Mouse (Mus musculus) B cell, adult 2 months (primary cell): Measurements from ENCODE around the gene Fhit.

ENCODE experiments used
- DNase-seq, 2 experiments: peaks; one replicate each; pipeline ENCODE4 v3.0.0; 2022

Fhit gene

DNA sequence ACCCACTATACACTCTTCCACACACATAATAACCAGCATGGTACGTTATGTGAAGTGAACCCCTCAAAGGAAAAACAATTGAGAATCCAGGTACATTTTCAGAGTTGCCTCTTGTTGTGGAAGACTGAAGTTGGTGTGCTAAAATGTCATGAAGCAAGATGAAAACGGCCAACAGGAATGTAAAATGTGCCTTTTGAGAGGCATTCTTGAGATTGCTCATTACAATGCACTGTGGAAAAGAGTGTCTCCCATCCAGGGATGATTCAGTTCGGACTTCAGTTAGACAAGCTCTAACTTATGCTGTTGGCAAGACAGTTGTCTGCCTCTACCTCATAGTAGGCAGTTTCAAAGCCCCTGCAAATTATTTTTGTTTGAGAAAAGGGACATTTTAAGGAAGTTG, 676.0 kb downstream of the Fhit start:
- no peak for DNase-seq

DNA sequence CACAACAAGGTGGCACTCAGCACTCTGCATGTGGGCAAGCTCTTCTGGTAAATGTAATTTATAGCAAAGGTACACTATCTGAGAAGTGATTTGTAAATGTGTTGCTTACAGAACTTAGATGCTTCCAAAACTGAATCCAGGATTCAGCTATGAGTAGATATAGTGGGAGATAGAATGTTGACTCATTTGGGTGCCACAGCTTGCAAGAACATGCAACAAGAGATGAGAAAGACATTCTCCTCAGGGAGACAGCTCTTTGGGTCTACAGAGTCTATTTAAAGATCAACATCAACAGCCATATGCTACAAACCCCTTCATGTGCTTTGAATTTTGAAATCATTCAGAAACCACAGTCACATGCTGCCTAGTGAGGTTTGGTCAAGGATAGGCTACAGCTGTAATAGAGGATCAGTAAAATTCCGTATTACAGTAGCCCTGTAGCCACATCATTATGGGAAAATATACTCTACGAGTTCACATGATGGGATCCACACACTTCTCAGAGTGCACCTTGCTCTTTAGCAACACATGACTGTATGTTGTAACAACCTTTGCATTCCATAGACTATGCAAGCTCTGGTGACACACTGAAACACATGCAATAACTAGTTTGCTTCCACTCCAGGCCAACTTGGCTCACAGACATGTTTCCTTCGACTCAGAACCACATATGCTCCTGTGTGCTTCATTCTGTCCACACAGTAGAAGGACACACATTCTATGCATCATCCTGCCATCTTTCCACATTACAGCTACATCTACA, 678.8 kb downstream of the Fhit start:
- no peak for DNase-seq

DNA sequence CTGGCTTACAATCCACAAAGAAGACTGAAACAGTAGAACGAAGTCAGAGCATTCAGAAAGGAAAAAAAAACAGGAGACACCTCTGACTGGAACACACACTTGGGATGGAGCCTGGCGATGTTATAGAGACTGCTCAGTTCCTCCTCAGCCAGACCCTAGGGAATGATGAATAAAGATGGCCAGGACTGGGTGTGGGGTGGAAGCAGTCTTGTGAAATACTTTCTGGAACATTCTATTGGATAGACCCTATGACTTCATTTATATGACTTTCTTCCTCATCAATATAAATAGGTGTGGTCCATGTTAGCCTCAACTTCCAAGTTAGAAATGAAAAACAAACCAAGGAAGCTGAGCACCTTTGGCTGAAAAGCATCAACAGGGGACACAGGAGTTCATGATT, 680.5 kb downstream of the Fhit start:
- no peak for DNase-seq

DNA sequence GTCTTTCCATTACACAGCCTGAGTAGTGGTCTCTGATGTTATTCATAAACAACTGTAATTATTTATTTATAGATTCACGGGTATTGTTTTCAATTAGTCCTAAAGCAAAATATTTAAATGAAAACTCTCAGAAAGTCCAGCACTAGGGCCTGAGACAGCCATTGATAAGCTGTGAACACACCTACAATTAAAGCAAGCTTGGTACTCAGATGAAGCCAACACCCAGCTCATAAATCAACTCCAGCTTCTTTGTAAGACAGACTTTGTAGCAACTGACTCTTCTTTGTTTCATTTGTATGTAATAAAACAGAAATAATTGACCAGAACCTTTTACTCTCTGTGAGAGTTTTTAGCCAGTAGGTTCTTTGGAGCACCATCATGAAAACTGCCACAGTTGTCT, 681.2 kb downstream of the Fhit start:
- DNase-seq: no peak

DNA sequence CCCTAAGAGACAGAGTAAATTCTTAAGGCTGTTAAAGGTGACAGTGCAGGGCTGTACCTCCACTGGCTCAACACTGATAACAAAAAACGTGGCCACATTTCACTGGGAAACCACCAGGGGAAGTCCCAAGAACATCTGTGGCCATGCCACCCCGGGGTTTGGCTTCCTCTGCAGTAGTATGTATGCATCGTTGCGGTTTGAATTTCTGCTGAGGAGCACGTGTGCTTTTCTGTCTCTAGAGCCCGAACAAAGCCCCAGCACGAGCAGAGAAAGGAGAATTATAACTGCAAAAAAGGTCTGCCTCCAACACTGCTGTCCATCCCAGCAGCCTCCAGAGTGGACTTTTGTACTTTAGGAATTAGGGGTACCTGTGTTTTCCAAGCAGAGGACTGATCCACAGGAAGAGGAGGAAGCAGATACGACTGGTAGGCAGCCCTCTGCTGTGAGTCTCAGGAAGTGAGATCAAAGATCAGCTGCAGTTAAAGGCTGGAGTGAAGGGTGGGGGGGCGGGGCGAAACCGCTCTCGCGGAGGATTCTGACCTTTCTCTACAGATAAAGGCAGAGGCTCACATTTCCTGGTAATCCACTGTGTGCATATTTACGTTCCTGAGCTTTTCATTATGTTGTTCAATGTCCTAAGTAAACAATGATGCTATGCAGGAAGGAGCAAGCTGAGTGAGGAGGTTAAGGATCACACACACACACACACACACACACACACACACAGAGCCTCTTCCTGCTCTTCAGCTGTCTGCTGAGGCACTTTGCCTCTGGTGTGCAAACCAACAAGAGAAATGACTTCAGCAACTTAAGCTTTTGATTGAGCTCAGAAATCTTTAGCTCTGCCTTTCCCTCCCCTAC, 708.6 kb downstream of the Fhit start:
- DNase-seq: peak; percentile 85 to 92

DNA sequence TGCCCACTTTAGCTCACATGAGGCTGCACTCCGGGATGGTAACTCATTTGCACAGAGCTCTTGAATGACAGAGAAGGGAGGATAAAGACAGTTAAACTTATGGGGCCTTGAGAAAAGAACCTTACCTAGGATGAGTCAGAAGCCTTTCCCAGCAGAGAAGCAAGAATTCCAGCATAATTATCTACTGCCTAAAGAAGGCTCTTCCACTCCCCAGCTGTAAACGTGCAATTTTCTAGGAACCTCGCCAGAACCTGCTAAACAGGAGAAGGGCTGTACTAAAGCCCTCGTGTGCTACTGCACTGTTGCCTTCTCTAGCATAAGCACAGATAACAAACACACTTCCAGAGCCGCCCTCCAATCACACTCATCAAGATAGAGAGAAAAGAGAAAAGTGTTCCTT, 709.6 kb downstream of the Fhit start:
- no peak for DNase-seq

DNA sequence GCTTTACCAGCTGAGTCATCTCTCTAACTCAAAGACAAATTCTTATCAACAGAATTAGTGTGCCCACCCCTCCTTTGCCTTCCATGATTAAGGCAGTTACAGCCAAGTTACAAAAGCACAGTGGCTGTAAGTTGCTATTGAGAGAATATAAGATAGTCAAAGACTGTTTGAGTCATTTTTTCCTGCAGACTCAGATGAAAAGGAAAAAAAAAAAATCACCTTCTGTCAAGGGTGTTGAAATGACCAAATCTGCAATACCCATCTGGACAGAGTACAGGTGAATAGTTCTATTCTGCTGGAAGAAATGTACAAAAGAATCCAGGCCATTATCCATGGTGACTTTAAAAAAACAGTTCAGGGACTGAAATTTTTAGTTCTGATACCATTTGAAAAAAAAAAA, 716.5 kb downstream of the Fhit start:
- DNase-seq: no peak

DNA sequence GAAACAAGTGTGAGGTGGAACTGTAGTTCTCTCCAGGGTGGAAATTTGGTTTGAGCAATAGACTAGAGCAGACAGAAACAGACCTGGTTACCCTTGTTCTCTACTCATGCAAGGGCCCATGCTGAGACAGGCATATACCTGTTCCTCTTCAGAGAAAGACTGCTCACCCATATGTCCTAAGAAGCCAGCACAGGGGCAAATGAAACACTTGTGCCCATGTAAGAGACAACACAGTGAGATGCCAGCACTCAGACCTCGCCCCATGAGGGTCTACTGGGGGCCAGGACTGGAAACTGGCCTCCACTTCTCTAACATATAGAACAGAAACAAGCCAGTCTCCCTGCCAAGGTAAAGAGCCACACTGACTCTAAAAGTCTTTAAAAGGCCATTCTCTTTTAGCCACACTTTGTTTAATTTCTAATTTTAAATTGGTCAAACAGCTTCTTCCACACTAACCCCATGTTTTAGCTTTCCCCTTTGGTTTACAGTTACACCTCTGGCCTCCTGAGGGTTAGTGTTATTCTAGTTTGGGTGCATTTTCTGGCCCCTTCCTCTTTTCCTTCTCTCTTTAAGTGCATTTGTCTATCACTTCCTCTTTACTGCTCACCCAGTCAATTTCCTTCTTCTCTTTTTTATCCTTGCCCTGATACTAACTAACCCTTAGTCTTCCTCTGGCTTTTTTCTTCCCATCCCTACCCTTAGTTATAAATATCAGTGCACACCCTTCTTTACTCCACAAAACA, 722.7 kb downstream of the Fhit start:
- DNase-seq: peak; percentile 34 to 49

DNA sequence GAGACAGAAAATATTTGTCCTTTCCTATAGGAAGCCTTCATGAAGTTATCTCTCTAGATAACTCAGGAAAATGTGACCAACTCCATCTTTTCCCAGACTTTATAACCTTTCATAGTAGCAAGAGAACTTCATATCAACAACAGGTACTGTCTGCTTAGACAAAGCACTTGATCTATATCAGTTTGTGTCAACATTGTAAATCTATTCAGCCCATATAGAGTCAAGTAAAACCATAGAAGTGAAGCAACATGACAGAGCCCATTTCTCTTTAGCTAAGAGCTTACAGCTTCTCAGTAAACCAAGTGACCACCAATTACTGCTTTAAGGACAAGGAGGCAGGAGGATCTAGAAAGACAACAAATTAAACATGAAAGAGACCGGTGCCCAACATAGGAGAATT, 725.6 kb downstream of the Fhit start:
- DNase-seq: no peak

DNA sequence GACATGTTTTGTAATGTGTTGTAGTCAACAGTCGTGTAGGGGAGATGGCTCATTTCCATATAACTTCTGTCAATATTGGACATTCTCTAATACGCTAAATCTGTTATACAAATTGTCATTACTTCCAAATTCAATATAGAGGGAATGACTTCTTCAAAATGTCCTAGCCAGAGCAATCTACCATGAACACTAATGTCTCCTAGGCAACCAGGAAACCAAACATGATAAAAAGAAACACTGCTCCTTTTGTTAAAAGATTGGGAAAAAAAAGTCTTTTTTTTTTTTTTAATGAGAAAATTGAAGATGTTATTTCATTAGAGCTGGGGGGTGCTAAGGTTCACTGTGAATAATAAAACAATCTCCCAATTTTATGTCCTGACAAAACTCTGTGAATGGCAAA, 729.3 kb downstream of the Fhit start:
- no peak for DNase-seq

DNA sequence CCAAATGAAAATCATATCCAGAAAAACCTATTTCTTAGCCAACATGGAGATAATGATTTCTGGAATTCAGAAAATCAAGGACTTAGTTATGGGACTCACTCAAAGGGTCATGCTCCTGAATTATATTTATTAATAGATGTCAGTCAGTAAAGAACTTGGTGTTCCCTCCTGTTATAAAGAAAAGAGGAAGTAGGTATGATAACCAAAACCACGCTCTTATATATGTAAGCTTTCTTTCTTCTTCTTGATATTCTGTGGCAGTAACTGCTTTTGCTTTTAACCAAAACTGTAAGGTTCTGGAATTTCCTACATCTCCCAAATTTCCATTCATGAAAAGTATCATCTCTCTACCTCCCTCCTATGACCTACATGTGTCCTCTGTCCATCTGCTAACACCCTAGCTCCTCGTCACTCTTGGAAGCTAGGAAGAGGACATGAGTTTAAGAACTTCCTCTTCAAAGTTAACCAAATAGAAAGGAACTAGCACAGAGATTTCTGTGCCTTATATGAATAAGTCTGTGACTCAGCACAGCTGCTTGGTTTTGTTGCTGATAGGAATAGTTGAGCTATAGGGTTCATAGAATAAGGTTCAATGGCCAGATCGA, 731.3 kb downstream of the Fhit start:
- peak; percentile 43 to 48 for DNase-seq

DNA sequence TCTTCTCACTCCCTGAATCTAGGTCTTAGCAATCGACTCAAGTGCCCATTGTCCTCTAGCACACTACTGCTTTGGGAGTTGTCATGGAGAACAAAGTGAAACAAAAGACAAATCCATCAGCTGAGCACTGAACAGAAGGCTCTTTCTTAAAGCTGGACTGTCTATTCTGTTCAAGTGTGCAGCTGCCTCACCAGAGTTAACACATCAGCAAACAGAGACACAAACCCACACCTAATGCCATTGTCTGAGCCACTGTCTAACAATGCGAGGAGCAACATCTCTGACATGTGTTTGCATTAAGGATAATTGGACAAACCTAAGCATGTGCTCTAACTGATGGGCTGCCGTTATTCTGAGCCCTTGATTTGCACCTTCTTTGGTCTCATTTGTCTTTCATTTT, 738.3 kb downstream of the Fhit start:
- no peak for DNase-seq

DNA sequence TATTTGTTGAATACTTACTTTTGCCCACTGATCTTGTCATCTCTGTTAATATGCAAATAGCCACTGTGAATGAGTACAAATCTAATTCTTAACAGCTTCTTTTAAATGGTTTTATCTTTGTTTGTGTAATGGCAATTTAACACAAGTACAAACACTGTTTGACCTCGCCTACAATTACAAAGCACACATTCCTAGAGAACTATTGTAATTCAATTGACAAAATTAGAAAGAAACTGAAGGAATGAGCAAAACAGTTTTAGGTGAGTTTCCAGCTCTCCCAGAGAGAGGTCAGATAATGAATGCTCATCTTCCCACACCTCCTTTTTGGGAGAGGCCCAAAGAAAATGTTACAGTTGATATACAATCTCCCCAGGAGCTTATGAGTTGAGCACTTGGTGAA, 739.6 kb downstream of the Fhit start:
- no peak for DNase-seq

DNA sequence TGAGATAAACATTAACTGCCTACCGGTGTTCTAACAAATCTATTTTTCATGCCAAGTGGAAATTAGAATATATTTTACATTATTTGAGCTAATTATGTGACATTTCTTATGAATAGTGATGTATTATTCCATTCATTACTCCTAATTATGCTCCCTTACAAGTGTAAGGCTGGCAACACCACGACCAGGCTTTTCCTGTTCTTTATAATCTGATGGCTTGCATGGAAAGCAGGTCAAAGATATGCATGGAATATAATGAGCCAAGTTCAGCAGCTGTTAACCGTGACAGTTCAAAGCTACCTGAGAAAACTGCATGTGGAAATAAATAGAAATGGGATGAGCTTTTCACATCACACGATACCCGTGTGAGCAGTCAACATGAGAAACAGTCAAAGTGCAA, 746.8 kb downstream of the Fhit start:
- no peak for DNase-seq

DNA sequence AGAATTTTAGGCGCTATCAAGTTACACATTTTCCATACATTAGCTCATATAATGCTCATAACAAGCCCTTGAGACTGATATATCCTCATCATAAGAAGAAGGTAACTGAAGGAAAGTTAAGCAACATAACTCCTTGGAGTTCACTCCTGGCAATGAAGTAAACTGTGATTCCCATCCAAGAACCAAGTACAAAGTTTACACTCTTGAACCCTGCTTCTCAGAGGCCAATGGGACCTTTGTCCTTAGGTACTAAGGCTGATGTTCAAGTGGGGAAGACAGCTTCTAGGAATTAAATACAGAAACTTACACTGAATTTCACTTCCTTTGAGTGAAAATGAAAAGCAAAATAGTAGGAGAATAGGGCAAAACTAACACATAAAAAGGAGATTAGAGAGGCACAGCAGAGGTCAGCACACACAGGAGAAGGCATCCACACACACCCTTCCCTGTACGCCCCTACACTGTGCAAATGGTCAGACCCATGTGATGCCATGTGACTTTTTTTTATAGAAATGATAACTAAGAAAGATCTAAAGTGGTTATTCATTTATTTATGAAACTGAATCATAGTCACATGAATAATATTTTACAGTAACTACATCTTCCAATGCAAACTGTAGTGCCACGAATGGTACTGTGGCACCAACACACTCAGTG, 752.4 kb downstream of the Fhit start:
- DNase-seq: no peak

DNA sequence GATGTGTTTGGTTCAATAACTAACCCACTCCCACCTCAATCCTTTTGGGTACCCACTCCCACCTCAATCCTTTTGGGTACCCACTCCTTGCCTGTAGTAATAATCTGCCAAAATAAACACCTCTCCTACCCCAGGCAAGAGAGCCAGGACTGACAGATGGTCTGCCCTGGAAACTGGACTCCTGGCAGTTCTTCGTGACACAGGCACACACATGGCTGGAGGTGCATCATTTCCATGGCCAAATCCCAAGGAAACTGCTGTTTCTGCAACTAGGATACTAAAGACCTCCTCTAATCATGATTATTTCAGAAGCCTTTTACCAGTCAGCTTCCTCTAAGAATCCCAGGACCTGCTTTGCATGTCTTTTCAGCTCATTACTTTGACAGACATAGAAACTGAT, 756.5 kb downstream of the Fhit start:
- no peak for DNase-seq

DNA sequence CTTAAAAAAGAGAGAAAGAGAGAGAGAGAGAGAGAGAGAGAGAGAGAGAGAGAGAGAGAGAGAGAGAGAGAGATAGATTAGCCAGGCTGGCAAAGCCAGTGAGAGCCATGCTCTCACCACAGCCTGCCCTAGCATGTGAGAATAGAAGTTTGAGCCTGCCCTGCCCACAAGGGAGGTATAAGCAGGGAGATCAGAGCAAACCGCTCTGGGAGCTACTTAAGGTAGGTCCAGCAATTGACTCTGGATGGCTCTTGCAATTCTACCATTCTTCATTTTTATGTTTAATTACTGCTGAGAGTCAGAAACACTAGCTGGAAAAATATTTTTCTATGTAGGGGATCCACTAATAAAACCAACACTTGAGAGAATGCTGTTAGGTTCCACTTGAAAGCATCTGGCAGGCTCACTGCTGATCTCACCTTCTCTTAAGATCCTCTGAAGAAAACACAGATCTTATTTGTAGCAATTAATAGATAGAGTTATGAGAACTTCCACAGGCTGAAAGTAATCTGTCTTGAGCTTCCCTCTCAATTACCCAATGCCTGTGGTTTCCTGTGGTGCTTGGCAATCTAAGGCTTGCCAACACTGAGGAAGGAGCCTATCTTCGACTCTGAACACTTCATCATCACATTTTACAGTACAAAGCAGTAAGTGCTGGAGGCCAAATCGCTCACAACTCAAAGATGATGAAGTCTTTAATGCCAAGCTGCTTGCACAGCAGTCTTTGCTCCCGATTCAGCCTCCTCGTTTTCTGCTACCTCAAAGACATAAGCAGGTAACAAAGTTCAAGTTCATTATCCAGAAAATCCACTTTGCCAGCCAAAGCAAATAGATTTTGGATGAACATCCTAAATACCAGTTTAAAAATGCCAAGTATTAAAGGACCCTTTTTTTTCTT, 793.8 kb downstream of the Fhit start:
- DNase-seq: no peak

DNA sequence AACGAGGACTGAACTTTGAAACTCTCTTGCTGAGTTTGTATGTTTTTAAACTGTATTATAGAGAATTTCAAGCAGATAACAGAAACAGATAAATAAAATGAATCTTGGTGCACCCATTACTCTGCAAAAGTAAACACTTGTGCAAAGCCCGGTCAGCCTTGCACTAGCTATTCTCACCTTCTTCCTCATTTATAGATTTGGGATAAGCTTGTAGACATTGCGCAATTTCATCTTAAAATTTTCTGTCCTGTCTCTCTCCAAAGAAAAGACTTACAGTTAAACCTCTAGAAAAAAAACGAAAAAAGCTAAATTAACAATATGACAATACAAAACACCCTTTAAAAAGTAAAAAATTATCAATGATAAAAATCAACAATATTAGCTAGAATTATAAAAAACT, 795.0 kb downstream of the Fhit start:
- no peak for DNase-seq

DNA sequence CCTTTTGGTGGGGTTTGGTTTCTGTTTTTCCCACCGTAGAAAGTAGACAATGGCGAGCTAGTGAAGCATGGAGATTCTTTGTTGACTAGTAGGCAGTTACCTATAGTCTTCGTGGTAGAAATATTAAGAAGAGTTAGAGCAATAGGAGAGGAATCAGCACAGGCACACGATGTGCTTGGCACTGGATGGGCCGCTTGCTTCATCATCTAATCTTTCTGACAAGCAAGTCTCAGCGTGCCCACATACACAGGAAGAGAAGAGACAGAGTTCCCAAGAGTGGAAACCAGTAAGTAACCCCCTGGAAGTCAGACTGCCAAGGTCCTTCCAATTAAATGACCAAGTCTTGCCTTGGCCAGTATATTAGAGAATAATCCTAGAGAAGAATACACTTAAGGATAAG, 797.6 kb downstream of the Fhit start:
- no peak for DNase-seq

DNA sequence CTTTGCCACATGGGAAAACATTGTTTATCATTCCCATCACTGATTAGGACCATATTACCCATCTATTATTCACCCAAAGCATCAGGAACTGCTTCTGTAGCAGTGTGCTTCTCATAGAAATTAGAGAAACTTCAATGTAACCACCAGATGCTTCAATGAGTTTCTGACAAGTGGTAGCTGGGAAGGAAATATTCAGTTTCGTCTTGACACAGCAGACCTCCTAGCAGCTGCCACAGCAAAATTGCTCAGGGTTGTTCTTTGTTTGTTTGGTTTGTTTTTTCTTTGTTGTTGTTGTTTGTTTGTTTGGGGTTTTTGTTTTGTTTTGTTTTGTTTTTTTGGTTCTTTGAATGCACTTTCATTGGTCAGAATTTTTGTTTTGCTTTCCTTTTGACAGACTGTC, 798.5 kb downstream of the Fhit start:
- no peak for DNase-seq

DNA sequence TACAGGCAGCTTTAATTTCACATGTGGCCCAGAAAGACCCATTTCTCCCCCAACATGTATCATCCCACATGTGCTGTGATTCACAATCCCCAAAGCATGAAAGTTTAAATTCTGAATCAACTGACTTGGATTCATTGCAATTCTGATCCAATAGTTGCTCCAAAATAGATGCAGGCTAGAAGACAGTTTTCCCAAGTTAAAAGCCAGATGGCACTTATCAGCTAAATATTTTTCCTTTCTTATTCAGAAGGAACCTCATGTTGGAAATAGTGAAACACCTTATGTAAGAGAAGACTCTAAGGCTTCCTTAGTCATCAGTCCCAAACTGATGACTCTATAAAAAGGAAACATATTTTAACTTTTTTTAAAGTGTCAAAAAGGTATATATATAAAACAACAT, 815.9 kb downstream of the Fhit start:
- DNase-seq: no peak

DNA sequence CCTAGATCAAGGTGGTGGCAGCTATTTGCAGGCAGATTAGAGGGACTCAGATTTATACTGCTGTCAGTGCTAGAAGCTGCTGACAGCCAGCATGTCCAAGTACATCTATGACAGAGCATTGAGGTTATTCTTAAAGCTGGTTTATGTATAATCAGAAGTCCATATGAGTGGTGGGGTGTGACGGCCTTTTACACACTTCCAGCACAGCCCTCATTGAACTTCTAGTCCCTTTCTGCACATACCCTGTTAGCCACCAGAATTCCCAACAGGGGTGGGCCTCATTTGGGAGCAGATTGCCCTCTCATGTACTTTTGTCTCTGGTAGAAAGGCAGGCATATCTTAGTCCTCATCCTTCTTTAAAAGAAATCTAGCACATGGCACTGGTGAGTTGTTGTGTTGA, 817.8 kb downstream of the Fhit start:
- no peak for DNase-seq
